Mouse (Mus musculus) spleen, adult 2 months (tissue): Measurements from ENCODE around the gene Kalrn. TPM values are rescaled to one million over a fixed set of nuclear protein-coding genes. Genes with fewer than 3 reads are reported as not detected.

Source experiments
- DNase-seq, 2 experiments: peaks; one replicate each; pipeline versions ENCODE4 v3.0.0 to v3.0.0-alpha.2; 2012 to 2021; ENCODE audit warnings: low spot score in 2 of 2, low read depth in 1 of 2
- H3K27ac ChIP-seq: fragments of 200-500 bp; 2 replicates; pipeline ENCODE4 v1.5.1; 2012; ENCODE audit warnings: low read length, inconsistent platforms; ENCODE audit not compliant: insufficient read depth
- H3K27me3 ChIP-seq: fragments of 200-500 bp; 2 replicates; pipeline ENCODE4 v1.6.1; 2012; ENCODE audit warnings: mild to moderate bottlenecking, moderate library complexity, low read length, inconsistent platforms; ENCODE audit not compliant: control insufficient read depth, insufficient read depth
- H3K36me3 ChIP-seq: fragments of 200-500 bp; 2 replicates; pipeline ENCODE4 v1.6.1; 2012; ENCODE audit warnings: mild to moderate bottlenecking, low read length, inconsistent platforms; ENCODE audit not compliant: control insufficient read depth, insufficient read depth
- H3K4me1 ChIP-seq: fragments of 200-500 bp; 2 replicates; pipeline ENCODE4 v1.6.1; 2011; ENCODE audit warnings: inconsistent platforms; ENCODE audit not compliant: control insufficient read depth, insufficient read depth, insufficient read length
- H3K4me3 ChIP-seq: fragments of 200-500 bp; 2 replicates; pipeline ENCODE4 v1.5.1; 2011; ENCODE audit warnings: mild to moderate bottlenecking, inconsistent platforms; ENCODE audit not compliant: insufficient read depth, insufficient read length; ENCODE audit errors: extremely low read depth
- CTCF ChIP-seq: fragments of 200-500 bp; IDR thresholded peaks from 2 replicates; pipeline ENCODE4 v1.5.1; 2011; ENCODE audit warnings: mild to moderate bottlenecking, inconsistent platforms; ENCODE audit not compliant: insufficient read depth, insufficient read length, insufficient replicate concordance; ENCODE audit errors: extremely low read depth
- POLR2A ChIP-seq: fragments of 200-500 bp; IDR thresholded peaks from 2 replicates; pipeline ENCODE4 v1.6.1; 2011; ENCODE audit warnings: low read depth, low read length, inconsistent platforms
- WGBS: fragments of 180-500 bp; shearing (Covaris S2); methylation state at CpG from one replicate; pipeline ENCODE4 v1.1.7; 2018; 5-methylcytosine and 5-hydroxymethylcytosine counted together
- polyA plus RNA-seq: library from polyadenylated mRNA; depleted of rRNA; stranded (reverse); fragments of >200 nt; gene quantifications from 2 replicates; pipeline ENCODE4 v1.2.3, GENCODE M21; 2012

The Kalrn gene
- polyA plus RNA-seq, 1 experiment: 7.6 TPM

GRCm38 (mm10) chr16:34009567-34009966 lies 563.8 kb downstream of the Kalrn start:
- H3K27ac ChIP-seq: no peak overlapping the region
- no peaks in the 10 kb centered on the region for H3K4me1 ChIP-seq
- no peak for DNase-seq
- H3K27me3 ChIP-seq: no peaks in the 10 kb centered on the region
- H3K4me3 ChIP-seq: no peak overlapping the region
- WGBS: 94% methylated on average over 2 of the region's 2 CpGs
- H3K36me3 ChIP-seq: no peaks in the 10 kb centered on the region
- TF ChIP-seq CTCF: no peak
- TF ChIP-seq POLR2A: no peak

GRCm38 (mm10) chr16:34005986-34006385 lies 567.3 kb downstream of the Kalrn start:
- no peak for DNase-seq
- Histone ChIP-seq H3K27ac (no peak overlapping the region), H3K4me3 (no peak overlapping the region), H3K36me3 (no peaks in the 10 kb centered on the region), H3K27me3 (no peaks in the 10 kb centered on the region), H3K4me1 (no peaks in the 10 kb centered on the region)
- 88% methylated on average over 3 of the region's 3 CpGs for WGBS
- TF ChIP-seq CTCF (no peak), POLR2A (no peak)

GRCm38 (mm10) chr16:34004128-34004578 lies 569.2 kb downstream of the Kalrn start:
- no peaks in the 10 kb centered on the region for H3K36me3 ChIP-seq
- 61% methylated on average over 4 of the region's 4 CpGs for WGBS
- no peak overlapping the region for H3K27ac ChIP-seq
- H3K4me3 ChIP-seq: no peak overlapping the region
- no peak for TF ChIP-seq POLR2A
- TF ChIP-seq CTCF: no peak
- H3K4me1 ChIP-seq: no peaks in the 10 kb centered on the region
- no peaks in the 10 kb centered on the region for H3K27me3 ChIP-seq
- no peak for DNase-seq

GRCm38 (mm10) chr16:34003566-34004127 lies 569.7 kb downstream of the Kalrn start:
- no peaks in the 10 kb centered on the region for H3K27me3 ChIP-seq
- H3K27ac ChIP-seq: no peak overlapping the region
- no peak for DNase-seq
- WGBS: 81% methylated on average over 10 of the region's 10 CpGs
- no peak for TF ChIP-seq CTCF
- TF ChIP-seq POLR2A: no peak
- H3K4me3 ChIP-seq: no peak overlapping the region
- H3K4me1 ChIP-seq: no peaks in the 10 kb centered on the region
- H3K36me3 ChIP-seq: no peaks in the 10 kb centered on the region

DNA sequence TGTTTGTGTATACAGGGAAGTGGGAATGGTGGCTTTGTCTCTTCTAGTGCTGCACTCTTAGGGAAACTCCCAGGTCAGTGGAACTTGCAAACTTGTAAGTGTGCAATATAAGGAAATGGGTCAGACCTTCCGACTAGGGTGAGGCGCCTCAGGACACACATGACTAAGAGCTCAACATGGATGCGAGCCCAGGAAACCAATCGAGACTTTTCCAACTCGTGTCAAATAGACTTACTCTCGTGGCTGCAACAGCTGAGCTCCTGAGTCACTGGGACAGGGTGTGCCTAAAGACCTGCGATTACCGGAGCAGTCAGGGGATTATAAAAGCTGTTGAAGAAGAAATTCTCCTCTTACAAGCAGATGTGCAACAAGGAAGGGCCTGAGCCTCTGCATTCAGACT lies 572.6 kb downstream of the Kalrn start:
- H3K27ac ChIP-seq: no peak overlapping the region
- no peaks in the 10 kb centered on the region for H3K36me3 ChIP-seq
- no peak for DNase-seq
- WGBS: 76% methylated on average over 8 of the region's 8 CpGs
- H3K4me1 ChIP-seq: no peaks in the 10 kb centered on the region
- H3K4me3 ChIP-seq: no peak overlapping the region
- H3K27me3 ChIP-seq: no peaks in the 10 kb centered on the region
- TF ChIP-seq POLR2A (no peak), CTCF (no peak)

- Histone ChIP-seq H3K36me3 (no peaks in the 10 kb centered on the region), H3K27me3 (no peaks in the 10 kb centered on the region), H3K27ac (no peak overlapping the region), H3K4me3 (no peak overlapping the region), H3K4me1 (no peaks in the 10 kb centered on the region)
- no peak for TF ChIP-seq POLR2A
- peak; percentile 28; the same call in 1 of the 2 replicates for TF ChIP-seq CTCF
- DNase-seq: peak in 1 of 2 experiments; percentile 28
- 23% methylated on average over 3 of the region's 3 CpGs for WGBS
Observed at GRCm38 (mm10) chr16:33999388-33999787, 573.9 kb downstream of the Kalrn start.

DNA sequence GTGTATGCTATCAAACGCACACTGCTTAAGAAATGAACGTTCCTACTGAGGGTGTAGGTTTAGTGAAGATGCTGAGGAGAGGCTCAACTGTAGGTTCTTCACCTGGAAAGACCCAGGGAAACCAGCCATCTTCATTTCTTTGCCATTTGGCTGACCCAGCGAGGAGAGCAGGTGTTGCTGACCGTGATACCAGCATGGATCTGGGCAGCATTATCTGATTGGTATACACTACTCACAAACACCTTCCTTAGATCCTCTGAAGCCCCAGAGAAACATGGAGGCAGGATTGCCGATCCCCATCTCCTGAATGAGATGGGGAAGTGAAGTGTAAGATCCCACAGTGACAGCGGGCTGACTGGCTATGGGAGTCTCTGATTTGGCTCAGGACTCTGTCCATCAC lies 575.3 kb downstream of the Kalrn start:
- Histone ChIP-seq H3K4me1 (no peaks in the 10 kb centered on the region), H3K27me3 (no peaks in the 10 kb centered on the region), H3K4me3 (no peak overlapping the region), H3K36me3 (no peaks in the 10 kb centered on the region), H3K27ac (no peak overlapping the region)
- TF ChIP-seq POLR2A (no peak), CTCF (no peak)
- DNase-seq: no peak
- WGBS: 88% methylated on average over 6 of the region's 6 CpGs
